Mouse (Mus musculus) liver, embryonic 11.5 days (tissue): ENCODE data around the gene Myzap. TPM values are rescaled to one million over a fixed set of nuclear protein-coding genes. Genes with fewer than 3 reads are reported as not detected.
"Not testable (repeated sequence)": the region's sequence is repeated elsewhere in the genome, so short reads cannot be mapped to it uniquely, and the experiment has no call there.

Source experiments
- ATAC-seq: fragments of 200-750 bp; cut with Nextera tagmentation; replicated peaks from 2 replicates; pipeline ENCODE4 v1.8.0; 2017; ENCODE audit warnings: moderate number of reproducible peaks, mild to moderate bottlenecking, moderate TSS enrichment, moderate library complexity; ENCODE audit not compliant: low FRiP score
- DNase-seq: peaks from one replicate; pipeline ENCODE4 v3.0.0-alpha.2; 2017; ENCODE audit warnings: low spot score
- H3K27ac ChIP-seq: fragments of 300-500 bp; sonication (generic); 2 replicates; pipeline ENCODE4 v1.5.1; 2014; ENCODE audit warnings: mild to moderate bottlenecking, low read depth, low read length, control low read depth
- H3K27me3 ChIP-seq: fragments of 300-500 bp; sonication (generic); replicated peaks from 2 replicates; pipeline ENCODE4 v1.6.1; 2014; ENCODE audit warnings: low read length, mixed read lengths; ENCODE audit not compliant: control insufficient read depth, insufficient read depth
- H3K36me3 ChIP-seq: fragments of 300-500 bp; sonication (generic); 2 replicates; pipeline ENCODE4 v1.6.1; 2014; ENCODE audit warnings: mild to moderate bottlenecking, low read length, moderate library complexity, mixed read lengths; ENCODE audit not compliant: control insufficient read depth, insufficient read depth
- H3K4me1 ChIP-seq: fragments of 300-500 bp; sonication (generic); replicated peaks from 2 replicates; pipeline ENCODE4 v1.6.1; 2014; ENCODE audit warnings: low read length, mixed read lengths; ENCODE audit not compliant: control insufficient read depth, insufficient read depth
- H3K4me2 ChIP-seq: fragments of 300-500 bp; sonication (generic); 2 replicates; pipeline ENCODE4 v1.6.1; 2014; ENCODE audit warnings: mild to moderate bottlenecking, control low read depth, moderate library complexity
- H3K4me3 ChIP-seq: fragments of 300-500 bp; sonication (generic); 2 replicates; pipeline ENCODE4 v1.5.1; 2014; ENCODE audit warnings: low read depth, low read length, control low read depth
- H3K9ac ChIP-seq: fragments of 300-500 bp; sonication (generic); 2 replicates; pipeline ENCODE4 v1.6.1; 2014; ENCODE audit warnings: low read depth, low read length, control low read depth
- H3K9me3 ChIP-seq: fragments of 300-500 bp; sonication (generic); 2 replicates; pipeline ENCODE4 v1.6.1; 2016; ENCODE audit warnings: low read length, inconsistent platforms, mixed read lengths; ENCODE audit not compliant: control insufficient read depth
- WGBS: fragments of 180-500 bp; shearing (Covaris S2); extraction: QIAGEN DNeasy Blood & Tissue Kit; methylation state at CpG from one replicate; pipeline ENCODE4 v1.1.7; 2014; 5-methylcytosine and 5-hydroxymethylcytosine counted together
- polyA plus RNA-seq: library from polyadenylated mRNA; unstranded; fragments of >200 nt; fragmentation: Nextera tagmentation; extraction: Ambion mirVana; gene quantifications from 2 replicates; pipeline ENCODE4 v1.2.1, GENCODE M21; 2014

Gene Myzap
- polyA plus RNA-seq, 1 experiment from 2014 or later = 9.8 TPM

GRCm38 (mm10) chr9:71624793-71625495 lies 32.8 kb upstream of the Myzap start:
- H3K36me3 ChIP-seq = no peaks in the 10 kb centered on the region
- no peak overlapping the region for H3K4me3 ChIP-seq
- H3K9me3 ChIP-seq = no peaks in the 10 kb centered on the region
- ATAC-seq (no peak), DNase-seq (peak; percentile 52)
- H3K27me3 ChIP-seq = no peaks in the 10 kb centered on the region
- H3K27ac ChIP-seq = no peak overlapping the region
- 42% methylated on average over 10 of the region's 10 CpGs for WGBS
- H3K4me1 ChIP-seq = no peaks in the 10 kb centered on the region
- no peak overlapping the region for H3K4me2 ChIP-seq
- H3K9ac ChIP-seq = no peak overlapping the region

GRCm38 (mm10) chr9:71623871-71624569 lies 31.9 kb upstream of the Myzap start:
- Histone ChIP-seq H3K4me2 (no peak overlapping the region), H3K4me1 (no peaks in the 10 kb centered on the region), H3K4me3 (no peak overlapping the region), H3K36me3 (no peaks in the 10 kb centered on the region), H3K27ac (no peak overlapping the region), H3K9ac (no peak overlapping the region), H3K9me3 (no peaks in the 10 kb centered on the region), H3K27me3 (no peaks in the 10 kb centered on the region)
- 29% methylated on average over 4 of the region's 4 CpGs for WGBS
- DNase-seq (no peak), ATAC-seq (no peak)

- no peaks in the 10 kb centered on the region for H3K4me1 ChIP-seq
- H3K9ac ChIP-seq = no peak overlapping the region
- DNase-seq (no peak), ATAC-seq (no peak)
- H3K27ac ChIP-seq = no peak overlapping the region
- no peak overlapping the region for H3K4me2 ChIP-seq
- WGBS = 70% methylated on average over 3 of the region's 3 CpGs
- no peaks in the 10 kb centered on the region for H3K9me3 ChIP-seq
- H3K27me3 ChIP-seq = no peaks in the 10 kb centered on the region
- H3K4me3 ChIP-seq = no peak overlapping the region
- H3K36me3 ChIP-seq = no peaks in the 10 kb centered on the region
Measured at GRCm38 (mm10) chr9:71622593-71622992, 30.4 kb upstream of the Myzap start.

- Histone ChIP-seq H3K4me2 (no peak overlapping the region), H3K4me3 (no peak overlapping the region), H3K4me1 (no peaks in the 10 kb centered on the region), H3K9ac (no peak overlapping the region), H3K36me3 (no peaks in the 10 kb centered on the region), H3K9me3 (no peaks in the 10 kb centered on the region), H3K27ac (no peak overlapping the region), H3K27me3 (no peaks in the 10 kb centered on the region)
- no peak for ATAC-seq
- DNase-seq = no peak
- 73% methylated on average over 4 of the region's 4 CpGs for WGBS
Measured at GRCm38 (mm10) chr9:71621968-71622367, 29.8 kb upstream of the Myzap start.

- 83% methylated on average over 5 of the region's 5 CpGs for WGBS
- not testable (repeated sequence) for H3K27ac ChIP-seq, H3K4me3 ChIP-seq, H3K9me3 ChIP-seq, H3K4me2 ChIP-seq, H3K36me3 ChIP-seq, H3K27me3 ChIP-seq, DNase-seq, ATAC-seq, H3K9ac ChIP-seq, H3K4me1 ChIP-seq
Measured at GRCm38 (mm10) chr9:71620116-71620515, 28.0 kb upstream of the Myzap start.

- no peaks in the 10 kb centered on the region for H3K36me3 ChIP-seq
- no peak overlapping the region for H3K27ac ChIP-seq
- no peak overlapping the region for H3K4me3 ChIP-seq
- no peaks in the 10 kb centered on the region for H3K27me3 ChIP-seq
- WGBS = 30% methylated on average over 8 of the region's 8 CpGs
- no peak overlapping the region for H3K9ac ChIP-seq
- DNase-seq = no peak
- H3K9me3 ChIP-seq = no peaks in the 10 kb centered on the region
- no peak for ATAC-seq
- H3K4me2 ChIP-seq = no peak overlapping the region
- no peaks in the 10 kb centered on the region for H3K4me1 ChIP-seq
Measured at GRCm38 (mm10) chr9:71617363-71617762, 25.2 kb upstream of the Myzap start.

- peak; percentile 69 for DNase-seq
- H3K4me2 ChIP-seq = no peak overlapping the region
- H3K36me3 ChIP-seq = no peaks in the 10 kb centered on the region
- 19% methylated on average over 3 of the region's 3 CpGs for WGBS
- no peak overlapping the region for H3K27ac ChIP-seq
- no peak overlapping the region for H3K4me3 ChIP-seq
- H3K27me3 ChIP-seq = no peaks in the 10 kb centered on the region
- no peak overlapping the region for H3K9ac ChIP-seq
- H3K9me3 ChIP-seq = no peaks in the 10 kb centered on the region
- no peak for ATAC-seq
- H3K4me1 ChIP-seq = no peaks in the 10 kb centered on the region
Measured at GRCm38 (mm10) chr9:71616185-71616584, 24.0 kb upstream of the Myzap start.

- Histone ChIP-seq H3K4me2 (no peak overlapping the region), H3K36me3 (no peaks in the 10 kb centered on the region), H3K4me3 (no peak overlapping the region), H3K9ac (no peak overlapping the region), H3K9me3 (no peaks in the 10 kb centered on the region), H3K27me3 (no peaks in the 10 kb centered on the region), H3K4me1 (no peaks in the 10 kb centered on the region), H3K27ac (no peak overlapping the region)
- whole genome bisulfite sequencing = 19% methylated on average over 2 of the region's 2 CpGs
- ATAC-seq (no peak), DNase-seq (no peak)
Measured at GRCm38 (mm10) chr9:71614643-71615042, 22.5 kb upstream of the Myzap start.

- ATAC-seq = no peak
- H3K9ac ChIP-seq = no peak overlapping the region
- 78% methylated on average over 6 of the region's 6 CpGs for WGBS
Measured at GRCm38 (mm10) chr9:71612981-71613380, 20.8 kb upstream of the Myzap start.

More at GRCm38 (mm10) chr9:71612981-71613380, 20.8 kb upstream of the Myzap start:
- Histone ChIP-seq H3K27ac (no peak overlapping the region), H3K9me3 (no peaks in the 10 kb centered on the region), H3K4me3 (no peak overlapping the region), H3K36me3 (no peaks in the 10 kb centered on the region), H3K4me1 (no peaks in the 10 kb centered on the region), H3K4me2 (no peak overlapping the region), H3K27me3 (no peaks in the 10 kb centered on the region)
- no peak for DNase-seq
